Mouse (Mus musculus) intestine, embryonic 14.5 days (tissue): ENCODE results near the gene Akap1. TPM values are rescaled to one million over a fixed set of nuclear protein-coding genes. Genes with fewer than 3 reads are reported as not detected.
A peak's percentile ranks its signal among the peaks of the same experiment; 100 is the strongest.

ENCODE experiments used
- ATAC-seq: fragments of 200-750 bp; cut with Nextera tagmentation; replicated peaks from 2 replicates; pipeline ENCODE4 v1.8.0; 2017; ENCODE audit warnings: low read depth, moderate number of reproducible peaks, moderate TSS enrichment, moderate library complexity; ENCODE audit not compliant: low FRiP score, low TSS enrichment
- DNase-seq: peaks from one replicate; pipeline ENCODE4 v3.0.0-alpha.2; 2018; ENCODE audit warnings: low spot score
- H3K27ac ChIP-seq: fragments of 300-500 bp; sonication (generic); 2 replicates; pipeline ENCODE4 v1.5.1; 2014; ENCODE audit warnings: low read depth, mild to moderate bottlenecking, control low read depth
- H3K27me3 ChIP-seq: fragments of 300-500 bp; sonication (generic); replicated peaks from 2 replicates; pipeline ENCODE4 v1.6.1; 2014; ENCODE audit warnings: low read length, control low read depth; ENCODE audit not compliant: control insufficient read depth, insufficient read depth
- H3K36me3 ChIP-seq: fragments of 300-500 bp; sonication (generic); 2 replicates; pipeline ENCODE4 v1.6.1; 2014; ENCODE audit warnings: low read length, control low read depth; ENCODE audit not compliant: control insufficient read depth, insufficient read depth
- H3K4me1 ChIP-seq: fragments of 300-500 bp; sonication (generic); replicated peaks from 2 replicates; pipeline ENCODE4 v1.6.1; 2014; ENCODE audit warnings: low read length, control low read depth, mixed read lengths; ENCODE audit not compliant: control insufficient read depth, insufficient read depth
- H3K4me2 ChIP-seq: fragments of 300-500 bp; sonication (generic); 2 replicates; pipeline ENCODE4 v1.6.1; 2014; ENCODE audit warnings: low read length
- H3K4me3 ChIP-seq: fragments of 300-500 bp; sonication (generic); 2 replicates; pipeline ENCODE4 v1.5.1; 2014; ENCODE audit warnings: low read depth, low read length, control low read depth, mixed read lengths
- H3K9ac ChIP-seq: fragments of 300-500 bp; sonication (generic); 2 replicates; pipeline ENCODE4 v1.6.1; 2014; ENCODE audit warnings: mild to moderate bottlenecking, low read length
- H3K9me3 ChIP-seq: fragments of 300-500 bp; sonication (generic); 2 replicates; pipeline ENCODE4 v1.6.1; 2016; ENCODE audit warnings: low read length, control low read depth; ENCODE audit not compliant: control insufficient read depth
- WGBS: fragments of 180-500 bp; shearing (Covaris S2); extraction: QIAGEN DNeasy Blood & Tissue Kit; methylation state at CpG from one replicate; pipeline ENCODE4 v1.1.7; 2014; 5-methylcytosine and 5-hydroxymethylcytosine counted together
- polyA plus RNA-seq: library from polyadenylated mRNA; unstranded; fragments of >200 nt; fragmentation: Nextera tagmentation; extraction: Ambion mirVana; gene quantifications from 2 replicates; pipeline ENCODE4 v1.2.1, GENCODE M21; 2014

Gene Akap1
- polyA plus RNA-seq, 1 experiment from 2014 or later = 28.2 TPM

DNA sequence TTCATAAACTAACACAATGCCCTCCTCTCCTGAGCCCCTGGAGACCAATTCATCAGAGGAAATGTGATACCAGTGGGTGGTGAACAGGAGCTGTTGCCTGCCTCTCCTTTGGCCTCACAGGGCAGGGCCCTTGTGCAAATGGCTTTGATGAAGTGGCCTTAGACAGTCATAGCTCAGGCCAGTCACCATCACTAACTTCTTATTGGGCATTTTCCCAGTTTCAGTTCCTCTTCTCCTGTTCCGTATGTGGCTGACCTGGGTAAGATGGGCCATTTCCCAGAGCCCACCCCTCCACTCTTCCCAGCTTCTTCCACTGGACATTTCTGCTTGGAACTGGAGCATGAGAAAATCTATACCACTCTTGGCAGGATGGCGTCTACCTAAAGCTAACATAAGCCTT, 5.1 kb upstream of the Akap1 start:
- Histone ChIP-seq H3K4me3 (no peak overlapping the region), H3K9ac (no peak overlapping the region), H3K27ac (no peak overlapping the region), H3K4me1 (peaks cover 4% of the 10 kb centered on the region; the same call in 1 of the 2 replicates), H3K9me3 (no peaks in the 10 kb centered on the region), H3K4me2 (no peak overlapping the region), H3K27me3 (peaks cover 14% of the 10 kb centered on the region), H3K36me3 (no peaks in the 10 kb centered on the region)
- ATAC-seq (no peak), DNase-seq (no peak)
- WGBS = 76% methylated on average over 2 of the region's 2 CpGs

DNA sequence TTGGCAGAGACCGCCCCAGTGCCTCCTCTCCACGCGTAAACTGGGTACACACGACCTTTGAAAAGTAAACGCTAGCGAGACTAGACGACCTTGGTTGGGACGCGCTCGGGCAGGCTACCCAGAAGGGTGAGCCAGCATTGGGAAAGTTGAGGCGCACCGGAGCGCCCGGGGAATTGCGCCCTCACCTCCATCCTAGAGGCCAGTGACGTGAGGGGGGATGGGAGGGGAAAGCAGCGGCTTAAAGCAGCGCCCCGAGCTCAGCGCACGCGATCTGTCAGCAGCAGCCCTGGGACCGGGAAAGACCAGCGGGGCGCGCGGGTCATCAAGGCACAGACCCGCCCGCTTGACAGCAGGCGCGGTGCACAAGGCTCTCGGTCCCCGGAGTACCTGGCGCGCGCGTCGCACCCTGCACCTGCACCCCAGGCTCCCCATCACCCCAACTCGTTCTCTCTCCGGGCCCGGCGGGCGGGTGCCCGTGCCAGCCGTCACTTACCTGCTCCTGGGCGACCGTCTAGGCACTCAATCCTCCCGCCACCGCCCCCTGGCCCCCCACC, 405 bp downstream of the Akap1 start:
- H3K4me2 ChIP-seq = peak overlapping the region; percentile 97
- no peaks in the 10 kb centered on the region for H3K27me3 ChIP-seq
- DNase-seq (peak; percentile 77), ATAC-seq (peak; percentile 67)
- WGBS = under 1% methylated on average over 47 of the region's 49 CpGs
- H3K4me3 ChIP-seq = peak overlapping the region; percentile 77
- H3K4me1 ChIP-seq = peaks cover 6% of the 10 kb centered on the region; the same call in 1 of the 2 replicates
- no peaks in the 10 kb centered on the region for H3K9me3 ChIP-seq
- peak overlapping the region; percentile 86; the same call in 1 of the 2 replicates for H3K27ac ChIP-seq
- H3K9ac ChIP-seq = peak overlapping the region; percentile 80
- no peaks in the 10 kb centered on the region for H3K36me3 ChIP-seq

DNA sequence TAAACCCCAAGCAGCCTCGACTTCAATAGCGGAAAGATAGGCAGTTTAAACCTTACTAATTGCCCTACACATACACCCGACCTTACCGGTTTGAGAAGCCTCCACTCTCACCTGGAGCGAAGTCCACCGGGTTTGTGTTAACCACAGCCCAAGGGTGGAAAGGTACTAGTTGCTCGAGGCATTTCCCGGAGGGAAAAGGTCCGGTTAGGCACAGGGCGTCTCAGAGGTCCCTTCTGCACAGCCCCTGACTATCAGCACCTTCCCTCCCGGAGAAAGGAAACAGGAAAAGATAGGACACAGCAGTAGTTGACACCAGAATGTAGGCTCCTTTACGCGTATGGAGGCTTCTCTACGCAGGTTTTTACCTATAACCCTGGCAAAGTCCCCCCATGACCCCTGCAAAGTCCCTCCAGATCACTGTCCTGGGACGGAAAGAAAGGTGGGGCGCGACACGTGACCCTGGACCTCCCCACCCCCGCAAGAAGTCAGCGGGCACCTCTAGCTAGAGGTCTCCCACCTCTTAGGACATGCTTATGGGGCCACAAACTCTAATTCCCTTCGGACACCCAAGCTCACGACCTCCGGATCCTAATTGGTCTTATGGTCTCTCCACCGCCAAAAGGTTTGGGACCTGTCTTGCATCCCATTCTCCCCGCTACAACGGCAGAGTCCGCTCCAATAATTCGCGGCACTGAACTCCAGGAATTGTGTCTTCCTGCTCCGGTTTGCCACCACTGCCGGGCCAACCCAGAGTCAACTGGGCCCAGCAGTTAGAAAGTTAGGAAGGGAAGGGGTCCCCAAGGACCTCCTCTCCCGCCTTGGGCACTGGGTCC, 1.1 kb downstream of the Akap1 start:
- DNase-seq = peak; percentile 65

DNA sequence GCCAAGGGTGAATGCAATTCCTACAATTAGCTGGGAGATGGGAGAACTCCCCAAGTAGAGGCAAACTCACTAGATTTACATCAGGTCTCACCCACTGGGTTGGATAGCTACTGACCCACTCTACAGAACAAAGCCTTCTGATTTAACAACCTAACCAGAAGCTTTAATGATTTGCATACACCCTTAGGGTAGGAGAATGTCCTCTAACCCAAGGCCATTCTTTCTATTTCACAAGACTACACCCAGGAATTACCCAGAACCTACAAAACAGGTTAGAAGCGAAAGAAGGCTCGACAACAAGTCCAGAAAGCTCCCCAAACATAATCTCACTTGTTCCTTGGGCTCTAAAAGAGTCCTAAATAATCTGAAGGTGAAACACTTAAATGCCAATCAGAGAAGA, 2.0 kb downstream of the Akap1 start:
- no peak for ATAC-seq
- peak overlapping the region; percentile 97 for H3K4me2 ChIP-seq
- H3K4me1 ChIP-seq = peaks cover 8% of the 10 kb centered on the region; the same call in 1 of the 2 replicates

More for the DNA sequence above, 1.1 kb downstream of the Akap1 start:
- no peak for ATAC-seq
- Histone ChIP-seq H3K27ac (no peak overlapping the region; the same call in 1 of the 2 replicates), H3K4me1 (peaks cover 6% of the 10 kb centered on the region; the same call in 1 of the 2 replicates), H3K36me3 (no peaks in the 10 kb centered on the region), H3K4me2 (peak overlapping the region; percentile 97), H3K4me3 (peak overlapping the region; percentile 77), H3K9ac (peak overlapping the region; percentile 80), H3K27me3 (no peaks in the 10 kb centered on the region), H3K9me3 (no peaks in the 10 kb centered on the region)
- WGBS = 1% methylated on average over 32 of the region's 32 CpGs

DNA sequence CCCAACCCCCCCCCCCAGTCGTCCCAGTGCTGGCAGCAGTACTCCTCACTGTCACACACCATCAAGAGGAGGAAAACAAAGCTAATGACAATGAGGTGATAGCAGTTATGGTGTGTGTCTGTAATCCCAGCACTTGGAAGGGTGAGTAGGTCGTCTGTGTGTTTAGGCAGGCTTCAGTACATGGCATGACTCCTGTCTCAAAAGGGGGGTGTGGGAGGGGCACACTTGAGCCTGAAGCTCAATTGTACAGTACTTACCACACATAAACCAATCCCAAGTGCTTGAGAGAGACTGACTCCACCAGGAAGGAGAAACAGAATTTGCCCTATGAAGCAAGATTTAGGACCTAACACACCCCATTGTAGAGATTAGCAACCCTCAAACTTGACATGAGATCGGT, 3.3 kb downstream of the Akap1 start:
- Histone ChIP-seq H3K27me3 (no peaks in the 10 kb centered on the region), H3K4me2 (no peak overlapping the region), H3K36me3 (no peaks in the 10 kb centered on the region), H3K4me1 (peaks cover 18% of the 10 kb centered on the region; the same call in 1 of the 2 replicates), H3K4me3 (no peak overlapping the region), H3K9me3 (no peaks in the 10 kb centered on the region), H3K9ac (no peak overlapping the region), H3K27ac (no peak overlapping the region)
- no peak for DNase-seq
- 42% methylated on average over 3 of the region's 3 CpGs for WGBS
- ATAC-seq = no peak

More for the DNA sequence above, 2.0 kb downstream of the Akap1 start:
- no peak for DNase-seq
- no peaks in the 10 kb centered on the region for H3K9me3 ChIP-seq
- no peaks in the 10 kb centered on the region for H3K27me3 ChIP-seq
- H3K27ac ChIP-seq = no peak overlapping the region
- 72% methylated on average over 2 of the region's 2 CpGs for WGBS
- peak overlapping the region; percentile 80; the same call in 1 of the 2 replicates for H3K9ac ChIP-seq
- H3K36me3 ChIP-seq = no peaks in the 10 kb centered on the region
- peak overlapping the region; percentile 77; the same call in 1 of the 2 replicates for H3K4me3 ChIP-seq

DNA sequence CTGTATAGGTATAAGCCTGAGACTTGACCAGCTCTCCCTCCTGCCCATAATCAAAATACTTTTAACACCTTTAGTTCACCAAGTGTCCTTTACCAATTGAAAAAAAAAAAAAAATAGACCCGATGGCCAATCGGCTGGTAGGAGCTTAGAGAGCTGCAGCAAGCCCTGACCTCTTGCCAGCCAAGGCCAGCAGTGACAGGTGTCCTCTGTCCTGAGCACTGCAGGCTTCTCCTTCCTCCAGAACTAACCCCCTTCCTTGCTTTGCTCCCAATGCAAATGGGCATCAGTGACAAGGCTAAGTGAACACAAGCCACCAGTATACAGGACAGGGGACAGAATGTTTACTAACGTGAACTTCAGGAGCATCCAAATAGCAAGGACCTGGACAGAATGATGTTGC, 3.7 kb downstream of the Akap1 start:
- no peaks in the 10 kb centered on the region for H3K27me3 ChIP-seq
- ATAC-seq (no peak), DNase-seq (no peak)
- H3K27ac ChIP-seq = no peak overlapping the region
- no peaks in the 10 kb centered on the region for H3K36me3 ChIP-seq
- no peak overlapping the region for H3K4me3 ChIP-seq
- H3K9me3 ChIP-seq = no peaks in the 10 kb centered on the region
- peaks cover 18% of the 10 kb centered on the region; the same call in 1 of the 2 replicates for H3K4me1 ChIP-seq
- WGBS = 92% methylated on average over 3 of the region's 3 CpGs
- no peak overlapping the region for H3K9ac ChIP-seq
- no peak overlapping the region for H3K4me2 ChIP-seq

DNA sequence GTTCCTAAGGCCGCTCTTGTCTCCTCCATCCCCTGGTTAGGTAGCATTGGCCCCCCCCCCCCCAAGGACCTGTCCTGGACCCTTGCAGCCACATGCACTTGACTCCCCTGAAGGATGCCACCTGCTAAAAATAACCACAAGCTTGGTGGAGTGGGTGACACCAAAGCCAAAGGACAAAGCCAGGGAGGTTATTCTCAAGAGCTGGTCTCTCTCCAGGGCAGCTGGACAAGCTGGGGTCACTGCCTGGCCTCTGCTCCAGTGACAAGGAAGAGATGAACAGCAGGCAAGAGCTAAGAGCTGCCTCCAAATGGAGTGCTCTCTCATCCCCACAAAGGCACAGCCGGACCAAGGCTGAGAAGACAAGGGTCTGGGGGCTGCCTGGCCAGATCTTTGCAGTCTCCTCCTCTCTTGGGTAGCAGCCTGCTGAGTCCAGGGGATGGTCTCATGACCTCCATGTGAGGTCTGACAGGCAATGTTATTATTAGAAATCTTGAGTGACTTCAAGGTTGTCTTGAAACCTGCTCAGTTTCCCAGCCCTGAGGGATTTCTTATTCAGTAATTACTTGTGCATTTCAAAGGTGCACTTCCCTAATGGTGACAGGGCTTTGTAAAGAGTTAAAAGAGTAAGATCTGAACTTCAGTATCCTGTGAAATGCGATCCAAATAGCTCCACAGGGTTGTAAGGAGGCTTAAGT, 6.9 kb downstream of the Akap1 start:
- Histone ChIP-seq H3K4me3 (no peak overlapping the region), H3K27me3 (no peaks in the 10 kb centered on the region), H3K27ac (peak overlapping the region; percentile 64), H3K9ac (no peak overlapping the region), H3K4me1 (peaks cover 12% of the 10 kb centered on the region; the same call in 1 of the 2 replicates), H3K36me3 (0 out of 2 replicates have a peak, but pooled peaks cover 4% of the 10 kb centered on the region), H3K4me2 (no peak overlapping the region), H3K9me3 (no peaks in the 10 kb centered on the region)
- ATAC-seq = no peak
- 63% methylated on average over 3 of the region's 3 CpGs for WGBS
- DNase-seq = no peak

DNA sequence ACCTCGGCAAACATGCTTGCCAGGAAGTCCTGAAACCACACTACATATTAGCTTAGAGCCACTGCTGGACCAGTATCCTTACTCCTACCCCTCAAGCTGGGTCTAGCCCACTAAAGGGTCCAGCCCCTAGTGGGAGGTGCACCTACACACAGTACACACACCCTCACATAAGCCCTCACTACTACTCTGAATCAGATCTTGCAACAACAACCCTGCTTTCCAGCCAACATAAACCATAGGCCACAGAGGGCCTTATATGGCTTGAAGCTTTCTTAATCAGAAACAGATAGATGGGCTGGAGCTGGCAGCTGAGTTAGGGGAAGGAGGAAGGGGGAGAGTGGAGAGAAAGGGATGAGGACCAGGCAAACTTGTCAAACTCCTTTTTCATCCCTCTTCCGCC, 8.0 kb downstream of the Akap1 start:
- 0 out of 2 replicates have a peak, but pooled peaks cover 6% of the 10 kb centered on the region for H3K36me3 ChIP-seq
- 50% methylated on average over 2 of the region's 2 CpGs for WGBS
- peaks cover 12% of the 10 kb centered on the region; the same call in 1 of the 2 replicates for H3K4me1 ChIP-seq
- H3K4me3 ChIP-seq = no peak overlapping the region
- no peaks in the 10 kb centered on the region for H3K27me3 ChIP-seq
- ATAC-seq (peak; percentile 63), DNase-seq (no peak)
- peak overlapping the region; percentile 64 for H3K27ac ChIP-seq
- no peak overlapping the region for H3K9ac ChIP-seq
- H3K4me2 ChIP-seq = no peak overlapping the region
- H3K9me3 ChIP-seq = no peaks in the 10 kb centered on the region
